Comparison of ENCODE assay signal across 8 mouse cellular contexts in the genomic region with DNA sequence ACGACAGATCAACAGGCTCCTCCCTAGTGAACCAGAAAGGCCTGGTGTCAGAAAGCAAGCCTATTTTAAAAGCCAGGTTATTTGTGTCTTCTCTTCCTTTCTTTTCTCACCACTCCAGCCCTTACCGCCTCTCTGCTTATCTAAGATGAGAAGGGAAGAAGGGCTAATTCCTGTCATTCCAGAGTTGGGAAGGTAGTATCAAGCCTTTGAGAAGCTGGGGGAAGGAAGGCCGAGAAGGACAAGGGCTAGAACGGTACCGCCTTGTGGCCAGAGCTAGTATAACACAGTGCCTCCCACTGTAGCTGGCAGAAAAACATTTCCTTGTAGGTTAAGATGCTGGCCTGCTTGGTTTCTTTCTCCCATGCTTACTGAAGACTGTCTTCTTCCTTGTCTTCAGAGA. TPM values are rescaled to one million over a fixed set of nuclear protein-coding genes. Genes with fewer than 3 reads are reported as not detected.
DNase-seq lines count a peak whose midpoint lies in the region; ATAC-seq lines count a peak whose summit lies in the region.

No protein-coding gene starts in this region.

- peak; percentile 17 to 35 for DNase-seq in right cerebral cortex, adult 2 months (ENCODE audit: low spot score in 2 of 2)
- DNase-seq in right cerebral cortex, postnatal 36 days (ENCODE audit: low spot score in 2 of 2), result no peak
- peak; percentile 81 for DNase-seq in ZHBTc4 (ENCODE audit: low read depth, low spot score)
- DNase-seq in cerebellum, postnatal 36 days, result peak; percentile 41 to 47
- peak; percentile 43 to 57 for DNase-seq in heart, adult 9 months (ENCODE audit: low spot score in 2 of 2)
- DNase-seq in kidney, postnatal 14 days, result peak; percentile 75
- DNase-seq in thymus, postnatal 25 days, result peak; percentile 63

- ATAC-seq in megakaryocyte, adult 5-6 weeks (ENCODE audit: poor library complexity, severe bottlenecking), result peak; percentile 77

RNA-seq across cellular contexts. Expression of gene Sugt1, which starts 24.7 kb away (rescaled TPM):
- 99.6 and 121 TPM in 2 replicates for total RNA-seq in megakaryocyte, adult 5-6 weeks (2015)
- total RNA-seq in megakaryocyte, adult 5-6 weeks (2017), result 145 and 165 TPM in 2 replicates

Comparison
In these comparisons a context has a peak if more than half of its experiments do, and no peak if none do; other contexts are left out.
1. DNase-seq: peak in right cerebral cortex, adult 2 months (2 of 2), ZHBTc4 (single experiment), cerebellum, postnatal 36 days (2 of 2), heart, adult 9 months (2 of 2), kidney, postnatal 14 days (single experiment) and thymus, postnatal 25 days (single experiment); none in right cerebral cortex, postnatal 36 days (0 of 2).